22 mouse cellular contexts compared by ENCODE assay signal in the genomic region with DNA sequence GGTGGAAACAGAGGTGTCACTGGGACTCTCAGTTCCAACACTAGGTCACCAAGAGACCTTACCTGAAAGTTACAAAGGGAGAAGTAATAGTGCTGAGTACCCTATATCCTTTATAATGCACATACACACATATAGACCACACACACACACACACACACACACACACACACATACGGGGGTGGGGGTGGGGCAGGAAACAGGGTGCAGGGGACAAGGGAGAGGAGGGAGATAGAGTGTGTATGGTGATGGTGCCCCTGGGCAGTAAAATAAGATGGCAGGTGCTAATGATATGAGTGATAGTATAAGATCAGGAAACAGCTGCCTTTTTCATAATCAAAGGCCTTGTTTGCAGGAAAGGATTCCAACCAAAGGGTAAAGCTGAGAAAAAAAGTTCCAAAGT.
DNase-seq lines count a peak whose midpoint lies in the region; ATAC-seq lines count a peak whose summit lies in the region.
"Had no signal": no experiment of that assay in that cellular context is flagged by ENCODE, and none has a peak within 500 bp of the region (broad histone marks: within the 10 kb centered on the region; RNA-seq: fewer than 3 reads in every experiment).

No protein-coding gene starts in this region.

- H3K9ac ChIP-seq in forebrain, embryonic 11.5 days (ENCODE audit: low read length) = no peak overlapping the region
- H3K9ac ChIP-seq in forebrain, embryonic 15.5 days (replicated peaks) = no peak overlapping the region
- no peak overlapping the region for H3K9ac ChIP-seq in forebrain, embryonic 13.5 days
- H3K9ac ChIP-seq in forebrain, embryonic 14.5 days (ENCODE audit: low read length) = no peak overlapping the region
- H3K9ac ChIP-seq in midbrain, embryonic 11.5 days (ENCODE audit: low read length) = no peak overlapping the region
- H3K9ac ChIP-seq in midbrain, embryonic 15.5 days = no peak overlapping the region
- H3K9ac ChIP-seq: embryonic facial prominence, embryonic 12.5 days had no signal

- peaks cover 7% of the 10 kb centered on the region; the same call in 1 of the 2 replicates for H3K27me3 ChIP-seq in forebrain, embryonic 11.5 days (ENCODE audit: control insufficient read depth, insufficient read depth, low read length)
- no peaks in the 10 kb centered on the region for H3K27me3 ChIP-seq in forebrain, embryonic 15.5 days
- H3K27me3 ChIP-seq in forebrain, embryonic 13.5 days = peaks cover 15% of the 10 kb centered on the region
- H3K27me3 ChIP-seq in forebrain, embryonic 14.5 days (replicated peaks; ENCODE audit: control insufficient read depth, insufficient read depth, low read length) = peaks cover 4% of the 10 kb centered on the region; the same call in 1 of the 2 replicates
- H3K27me3 ChIP-seq in midbrain, embryonic 11.5 days (ENCODE audit: control insufficient read depth, insufficient read depth, low read length) = no peaks in the 10 kb centered on the region
- no peaks in the 10 kb centered on the region for H3K27me3 ChIP-seq in midbrain, embryonic 15.5 days (replicated peaks)
- H3K27me3 ChIP-seq: CH12.LX; embryonic facial prominence, embryonic 12.5 days; Patski had no signal

- H3K27ac ChIP-seq in forebrain, embryonic 11.5 days (ENCODE audit: low read depth, low read length) = no peak overlapping the region
- no peak overlapping the region for H3K27ac ChIP-seq in forebrain, embryonic 15.5 days (replicated peaks)
- no peak overlapping the region for H3K27ac ChIP-seq in forebrain, embryonic 13.5 days
- H3K27ac ChIP-seq in forebrain, embryonic 14.5 days (ENCODE audit: low read depth, low read length) = no peak overlapping the region
- no peak overlapping the region for H3K27ac ChIP-seq in midbrain, embryonic 11.5 days (ENCODE audit: low read depth, low read length)
- no peak overlapping the region for H3K27ac ChIP-seq in midbrain, embryonic 15.5 days
- H3K27ac ChIP-seq: embryonic facial prominence, embryonic 10.5 days; embryonic facial prominence, embryonic 12.5 days had no signal

- no peaks in the 10 kb centered on the region for H3K9me3 ChIP-seq in forebrain, embryonic 11.5 days (ENCODE audit: control insufficient read depth, low read length)
- H3K9me3 ChIP-seq in forebrain, embryonic 15.5 days = no peaks in the 10 kb centered on the region
- no peaks in the 10 kb centered on the region for H3K9me3 ChIP-seq in forebrain, embryonic 13.5 days (replicated peaks)
- H3K9me3 ChIP-seq in forebrain, embryonic 14.5 days (replicated peaks; ENCODE audit: control insufficient read depth, low read length) = no peaks in the 10 kb centered on the region
- H3K9me3 ChIP-seq in midbrain, embryonic 11.5 days (ENCODE audit: control insufficient read depth, low read length) = no peaks in the 10 kb centered on the region
- H3K9me3 ChIP-seq in midbrain, embryonic 15.5 days = no peaks in the 10 kb centered on the region
- H3K9me3 ChIP-seq: embryonic facial prominence, embryonic 10.5 days; embryonic facial prominence, embryonic 12.5 days had no signal

- H3K36me3 ChIP-seq in forebrain, embryonic 11.5 days (ENCODE audit: control insufficient read depth, insufficient read depth, low read length) = no peaks in the 10 kb centered on the region
- no peaks in the 10 kb centered on the region for H3K36me3 ChIP-seq in forebrain, embryonic 15.5 days
- no peaks in the 10 kb centered on the region for H3K36me3 ChIP-seq in forebrain, embryonic 13.5 days (ENCODE audit: poor library complexity, severe bottlenecking)
- no peaks in the 10 kb centered on the region for H3K36me3 ChIP-seq in forebrain, embryonic 14.5 days (ENCODE audit: control insufficient read depth, insufficient read depth, low read length)
- no peaks in the 10 kb centered on the region for H3K36me3 ChIP-seq in midbrain, embryonic 11.5 days (ENCODE audit: control insufficient read depth, insufficient read depth, low read length)
- H3K36me3 ChIP-seq in midbrain, embryonic 15.5 days (replicated peaks) = no peaks in the 10 kb centered on the region
- H3K36me3 ChIP-seq: embryonic facial prominence, embryonic 10.5 days; embryonic facial prominence, embryonic 12.5 days; G1E had no signal

- no peak overlapping the region for H3K4me3 ChIP-seq in forebrain, embryonic 11.5 days (ENCODE audit: low read depth, low read length)
- no peak overlapping the region for H3K4me3 ChIP-seq in forebrain, embryonic 15.5 days
- no peak overlapping the region for H3K4me3 ChIP-seq in forebrain, embryonic 13.5 days
- no peak overlapping the region for H3K4me3 ChIP-seq in forebrain, embryonic 14.5 days (ENCODE audit: low read depth, low read length)
- H3K4me3 ChIP-seq in midbrain, embryonic 11.5 days (ENCODE audit: low read depth, low read length) = no peak overlapping the region
- no peak overlapping the region for H3K4me3 ChIP-seq in midbrain, embryonic 15.5 days
- H3K4me3 ChIP-seq: embryonic facial prominence, embryonic 10.5 days; embryonic facial prominence, embryonic 12.5 days had no signal

- no peaks in the 10 kb centered on the region for H3K4me1 ChIP-seq in forebrain, embryonic 11.5 days (replicated peaks; ENCODE audit: control insufficient read depth, insufficient read depth, low read length)
- 0 out of 2 replicates have a peak, but pooled peaks cover 4% of the 10 kb centered on the region for H3K4me1 ChIP-seq in forebrain, embryonic 15.5 days
- no peaks in the 10 kb centered on the region for H3K4me1 ChIP-seq in forebrain, embryonic 13.5 days
- peaks cover 3% of the 10 kb centered on the region; the same call in 1 of the 2 replicates for H3K4me1 ChIP-seq in forebrain, embryonic 14.5 days (ENCODE audit: control insufficient read depth, insufficient read depth, low read length)
- H3K4me1 ChIP-seq in midbrain, embryonic 11.5 days (ENCODE audit: control insufficient read depth, insufficient read depth, low read length) = no peaks in the 10 kb centered on the region
- no peaks in the 10 kb centered on the region for H3K4me1 ChIP-seq in midbrain, embryonic 15.5 days
- H3K4me1 ChIP-seq: embryonic facial prominence, embryonic 10.5 days; embryonic facial prominence, embryonic 12.5 days had no signal

- DNase-seq in forebrain, embryonic 11.5 days (ENCODE audit: low spot score) = no peak
- DNase-seq in forebrain, embryonic 14.5 days (ENCODE audit: low spot score) = no peak
- DNase-seq in midbrain, embryonic 11.5 days (ENCODE audit: low spot score, missing footprints) = no peak
- DNase-seq: adrenal gland, adult 8-10 months; adrenal gland, postnatal 14 days; adrenal gland, postnatal 36 days; B cell, adult 2 months; cerebellum, adult 11-12 months; cerebellum, adult 2 months; cerebellum, adult 9-10 months; cerebellum, postnatal 10 days; cerebellum, postnatal 25 days had no signal

- WGBS in forebrain, embryonic 11.5 days = 60% methylated on average over 1 of the region's 1 CpGs
- 45% methylated on average over 1 of the region's 1 CpGs for WGBS in forebrain, embryonic 15.5 days
- 50% methylated on average over 1 of the region's 1 CpGs for WGBS in forebrain, embryonic 13.5 days
- 55% methylated on average over 1 of the region's 1 CpGs for WGBS in forebrain, embryonic 14.5 days
- 58% methylated on average over 1 of the region's 1 CpGs for WGBS in midbrain, embryonic 11.5 days
- 70% methylated on average over 1 of the region's 1 CpGs for WGBS in midbrain, embryonic 15.5 days

- no peak overlapping the region for H3K4me2 ChIP-seq in forebrain, embryonic 11.5 days (ENCODE audit: low read depth, low read length, severe bottlenecking)
- no peak overlapping the region for H3K4me2 ChIP-seq in forebrain, embryonic 15.5 days (replicated peaks)
- H3K4me2 ChIP-seq in forebrain, embryonic 13.5 days = no peak overlapping the region
- H3K4me2 ChIP-seq in forebrain, embryonic 14.5 days (ENCODE audit: low read length) = no peak overlapping the region
- no peak overlapping the region for H3K4me2 ChIP-seq in midbrain, embryonic 11.5 days
- no peak overlapping the region for H3K4me2 ChIP-seq in midbrain, embryonic 15.5 days
- H3K4me2 ChIP-seq: embryonic facial prominence, embryonic 12.5 days had no signal

- ATAC-seq in forebrain, embryonic 11.5 days (replicated peaks; ENCODE audit: low FRiP score) = peak; percentile 60; the same call in 1 of the 2 replicates
- no peak for ATAC-seq in forebrain, embryonic 15.5 days (replicated peaks)
- 0 out of 2 replicates have a peak, but pooled peaks have one; percentile 38 for ATAC-seq in forebrain, embryonic 13.5 days
- ATAC-seq in forebrain, embryonic 14.5 days = no peak
- 0 out of 2 replicates have a peak, but pooled peaks have one; percentile 35 for ATAC-seq in midbrain, embryonic 11.5 days (ENCODE audit: low FRiP score)
- no peak for ATAC-seq in midbrain, embryonic 15.5 days (replicated peaks)
- ATAC-seq: activated CD4-positive, CD25-positive, alpha-beta regulatory T cell, adult 4 months; CD4-positive, CD25-positive, alpha-beta regulatory T cell, adult 4 months; Patski had no signal

Comparison
In these comparisons a context has a peak if more than half of its experiments do, and no peak if none do; other contexts are left out.
1. ATAC-seq: peak in forebrain, embryonic 11.5 days (single experiment), forebrain, embryonic 13.5 days (single experiment) and midbrain, embryonic 11.5 days (single experiment); none in forebrain, embryonic 15.5 days (single experiment), forebrain, embryonic 14.5 days (single experiment) and midbrain, embryonic 15.5 days (single experiment).